Mouse (Mus musculus): ENCODE results near the gene Lsmem1.
A peak's percentile ranks its signal among the peaks of the same experiment; 100 is the strongest.

Lsmem1 gene

DNA sequence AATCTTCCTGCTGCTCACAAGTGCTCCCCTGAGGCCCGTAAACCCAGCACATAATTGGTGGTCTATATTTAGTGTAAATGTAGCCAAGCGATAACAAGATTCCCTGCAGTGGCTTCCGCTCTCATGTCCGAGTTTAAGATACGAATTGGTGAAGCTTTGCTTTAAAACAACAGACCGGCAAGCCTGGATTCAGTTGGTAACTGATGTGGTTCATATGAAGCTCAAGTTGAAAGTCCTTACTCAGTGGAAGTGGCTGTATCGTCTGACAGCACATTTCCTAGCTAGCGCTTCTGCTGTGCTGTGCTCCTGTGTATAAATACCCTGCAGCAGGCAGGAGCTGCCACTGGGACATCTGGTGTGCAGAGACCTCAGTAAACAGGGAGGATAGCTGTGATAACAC lies at the start of gene Lsmem1:
Lsmem1 (minus strand) TSS at position 189 of the 400 bp plus-strand sequence.
- DNase-seq, result no peak

DNA sequence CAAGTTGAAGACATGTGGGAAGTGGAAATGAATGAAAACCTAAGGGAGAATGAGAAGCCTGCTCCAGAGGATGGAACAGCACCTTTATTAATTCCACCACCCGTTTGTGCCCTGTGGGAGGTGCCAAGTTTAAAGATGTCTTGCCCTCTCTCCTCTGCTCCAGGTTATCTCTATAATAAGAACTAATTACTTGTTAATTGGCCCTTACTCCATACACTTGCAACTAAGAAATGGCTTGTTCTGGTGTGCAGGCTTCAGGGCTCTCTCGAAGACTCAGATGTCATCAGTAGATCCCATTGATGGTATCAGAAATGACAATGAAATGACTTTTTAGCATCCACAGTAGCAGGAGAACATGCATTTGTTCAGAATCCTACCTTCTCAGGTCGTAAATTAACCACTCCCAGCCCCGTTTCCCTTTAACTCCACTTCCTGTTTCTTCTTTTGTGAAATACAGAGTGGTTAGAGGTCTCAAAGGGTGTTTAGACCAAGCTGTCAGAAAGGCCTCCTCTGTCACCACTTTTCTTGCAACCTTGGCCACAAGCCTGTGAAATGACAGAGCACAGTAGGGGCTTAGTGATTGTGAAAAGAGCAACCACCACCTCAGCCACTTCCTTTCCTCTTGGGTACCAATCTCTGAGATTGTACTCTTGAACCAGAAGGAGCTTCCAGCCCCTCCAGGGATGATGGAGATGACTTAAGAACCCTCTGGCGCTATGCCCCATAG lies 49.3 kb upstream of the Lsmem1 start, which contains the start of gene Ifrd1:
Ifrd1 (minus strand) TSS at position 51 of the 727 bp plus-strand sequence.
- DNase-seq, result no peak

DNA sequence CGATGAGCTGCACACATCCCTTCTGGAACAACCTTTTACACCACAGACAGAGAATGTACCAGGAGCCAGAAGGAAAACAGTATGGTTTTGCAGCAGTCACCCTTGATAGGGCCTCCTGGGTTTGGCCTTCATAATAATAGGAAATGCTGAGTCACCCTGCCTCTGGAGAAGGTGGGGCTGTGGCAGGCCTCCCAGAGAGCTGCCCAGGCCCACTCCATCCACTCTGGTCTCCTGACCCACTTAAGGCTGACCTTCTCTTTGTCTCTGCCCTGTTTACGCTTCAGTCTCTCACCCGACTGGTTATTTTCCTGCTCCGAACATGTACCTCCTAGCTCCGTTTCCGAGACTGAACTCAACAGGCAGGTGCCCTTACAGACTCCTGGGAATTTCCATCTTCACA lies 48.7 kb upstream of the Lsmem1 start:
- peak; percentile 27 for DNase-seq

DNA sequence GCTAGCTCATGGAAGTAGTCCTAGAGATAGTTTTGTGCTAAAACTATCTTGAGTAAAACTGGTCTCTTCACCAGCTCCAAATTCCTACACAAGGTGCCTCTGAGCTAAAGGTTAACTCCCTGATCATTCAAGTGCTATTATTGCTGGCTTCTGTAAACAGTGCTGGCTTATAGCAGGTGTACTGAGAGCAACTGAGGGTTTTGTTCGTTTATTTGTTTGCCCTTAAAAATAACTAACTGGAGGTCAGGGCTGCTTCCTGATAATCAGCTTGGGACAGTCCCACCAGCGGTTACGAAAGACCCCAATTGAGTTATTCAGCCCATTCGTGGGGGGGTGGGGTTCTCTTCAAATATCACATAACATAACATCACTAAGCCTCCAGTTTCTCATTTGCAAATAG lies 48.1 kb upstream of the Lsmem1 start:
- DNase-seq, result no peak

DNA sequence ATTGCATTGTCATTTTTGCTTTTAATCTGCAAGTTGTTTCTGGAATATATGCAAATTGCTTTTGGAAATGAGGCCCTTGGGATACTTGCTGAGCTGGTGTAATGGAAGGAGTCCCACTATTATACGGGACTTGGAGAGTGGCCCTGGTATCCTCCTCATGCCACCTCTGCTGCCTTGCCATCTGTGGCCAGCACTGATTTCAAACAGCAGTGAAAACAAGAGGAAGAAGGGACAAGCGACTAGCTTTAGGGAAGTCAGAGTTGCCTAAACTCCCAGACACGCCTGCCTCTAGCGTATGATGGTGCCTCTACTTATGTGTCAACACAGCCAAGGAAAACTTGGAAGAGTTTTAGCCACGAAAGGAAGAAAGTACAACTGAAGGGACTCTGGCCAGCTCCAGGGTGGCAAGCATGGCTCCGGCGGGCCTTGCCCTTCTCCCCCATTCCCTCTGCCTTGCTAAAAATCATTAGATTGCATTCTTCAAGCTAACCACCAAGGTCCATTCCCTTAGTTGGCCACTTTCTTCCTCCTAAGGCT lies 46.2 kb upstream of the Lsmem1 start:
- DNase-seq, result no peak

DNA sequence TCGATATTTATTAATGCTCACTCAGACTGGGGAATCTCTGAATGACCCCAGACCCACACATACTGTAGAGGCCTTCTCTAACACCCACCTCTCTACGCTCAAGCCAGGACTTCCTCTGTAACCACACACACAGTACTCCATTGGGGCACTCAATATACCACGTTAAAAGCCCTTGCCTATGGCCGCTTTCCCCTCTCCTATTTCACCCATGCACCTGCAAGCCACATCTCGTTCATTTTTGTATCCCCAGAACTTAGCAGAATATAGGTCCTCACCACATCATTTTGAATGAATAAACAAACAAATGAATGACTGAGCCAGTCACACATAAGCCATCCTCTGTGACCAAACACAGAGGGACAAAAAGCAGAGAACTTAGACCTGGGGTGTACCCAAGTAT lies 45.6 kb upstream of the Lsmem1 start:
- no peak for DNase-seq

DNA sequence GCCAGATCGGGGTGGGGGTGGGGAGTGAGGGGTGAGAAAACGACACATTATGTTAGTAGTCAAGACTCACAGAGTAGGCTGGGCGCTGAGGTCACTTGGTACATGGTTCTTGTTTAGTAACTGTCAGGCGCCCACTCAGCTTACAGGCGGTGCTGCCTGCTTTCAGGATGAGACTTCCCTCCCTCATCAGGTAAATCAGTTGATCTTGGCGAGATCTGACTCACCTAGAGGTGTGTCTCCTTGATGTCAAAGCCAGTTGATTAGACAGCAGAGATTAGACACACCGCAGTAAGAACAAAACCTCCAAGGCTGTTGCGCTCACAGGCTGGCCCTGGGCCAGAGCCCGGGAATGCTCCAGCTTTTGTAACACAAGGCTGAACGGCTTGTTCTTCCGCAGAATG lies 44.5 kb upstream of the Lsmem1 start:
- no peak for DNase-seq

DNA sequence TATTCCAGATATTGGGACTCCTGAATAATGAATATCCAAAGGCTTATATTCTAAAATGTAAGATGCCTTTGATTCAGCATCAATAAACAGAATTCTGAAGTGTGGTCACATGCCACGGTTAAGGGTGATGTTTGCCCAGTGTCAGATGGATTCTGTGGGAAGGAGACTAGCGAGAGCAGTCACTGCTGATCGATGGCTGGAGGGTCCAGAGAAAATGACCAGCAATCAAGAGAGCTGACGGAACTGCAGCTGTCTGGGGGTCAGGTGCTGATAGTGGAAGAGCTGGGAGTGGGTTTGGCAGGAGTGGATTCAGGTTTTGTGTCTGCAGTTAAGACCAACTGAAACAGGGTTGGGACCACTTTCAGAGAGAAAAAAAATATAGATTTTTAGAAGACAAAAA lies 44.0 kb upstream of the Lsmem1 start:
- DNase-seq, result no peak

DNA sequence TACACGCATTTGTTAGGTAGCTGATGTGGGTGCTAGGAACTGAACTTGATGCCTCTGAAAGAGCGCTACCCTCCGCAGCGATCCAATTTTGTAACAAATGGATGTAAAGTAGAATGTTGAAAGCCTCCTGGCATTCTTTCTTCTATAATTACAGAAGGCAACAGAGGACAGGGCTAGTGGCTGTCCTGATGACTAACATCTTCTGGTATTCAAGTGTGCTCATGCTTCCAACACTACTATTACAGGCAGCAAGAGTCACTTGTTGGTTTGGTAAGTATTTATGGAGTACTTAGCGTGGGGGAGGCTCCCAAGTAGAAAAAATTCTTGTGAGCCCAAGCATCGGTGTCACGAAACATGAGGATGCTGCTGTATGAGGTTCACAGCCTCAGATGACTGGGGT lies 39.9 kb upstream of the Lsmem1 start:
- no peak for DNase-seq

DNA sequence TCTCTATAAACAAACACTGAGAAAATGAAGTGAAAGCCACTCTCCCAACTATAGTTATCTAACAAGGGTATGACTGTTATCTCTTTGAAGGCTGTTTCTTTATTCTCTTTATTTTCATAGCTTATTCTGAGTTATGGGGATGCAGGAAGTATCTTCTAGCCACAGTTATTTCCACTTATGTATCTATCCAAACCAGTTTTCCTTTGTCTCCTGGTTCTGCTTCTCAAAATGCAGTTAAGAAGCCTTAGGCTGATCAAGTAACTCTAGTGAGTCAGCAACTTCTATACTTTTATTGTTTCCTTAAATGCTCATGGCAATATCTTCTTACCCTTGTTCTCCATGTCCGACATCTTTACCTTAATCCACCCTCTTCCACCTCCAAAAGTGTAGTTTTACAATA lies 32.9 kb upstream of the Lsmem1 start:
- DNase-seq, result no peak

DNA sequence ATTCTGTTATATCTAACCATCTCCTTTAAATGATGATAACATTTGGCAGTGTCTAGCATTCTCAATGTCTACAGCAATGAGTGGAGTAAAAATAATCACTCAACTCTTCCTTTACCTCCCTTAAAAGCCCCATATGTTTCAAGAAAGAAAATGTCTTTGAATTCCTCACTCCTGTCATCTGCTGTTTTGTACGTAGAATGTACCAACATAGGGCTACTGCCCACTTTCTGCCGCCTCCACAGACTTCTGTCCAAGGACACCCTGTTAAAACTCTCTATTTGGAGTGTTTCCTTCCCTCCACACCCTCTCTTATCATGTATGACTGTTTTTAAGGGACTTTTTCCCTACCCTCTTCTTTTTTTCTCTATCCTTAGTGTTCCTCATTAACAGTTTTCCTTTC lies 32.3 kb upstream of the Lsmem1 start:
- DNase-seq, result no peak

DNA sequence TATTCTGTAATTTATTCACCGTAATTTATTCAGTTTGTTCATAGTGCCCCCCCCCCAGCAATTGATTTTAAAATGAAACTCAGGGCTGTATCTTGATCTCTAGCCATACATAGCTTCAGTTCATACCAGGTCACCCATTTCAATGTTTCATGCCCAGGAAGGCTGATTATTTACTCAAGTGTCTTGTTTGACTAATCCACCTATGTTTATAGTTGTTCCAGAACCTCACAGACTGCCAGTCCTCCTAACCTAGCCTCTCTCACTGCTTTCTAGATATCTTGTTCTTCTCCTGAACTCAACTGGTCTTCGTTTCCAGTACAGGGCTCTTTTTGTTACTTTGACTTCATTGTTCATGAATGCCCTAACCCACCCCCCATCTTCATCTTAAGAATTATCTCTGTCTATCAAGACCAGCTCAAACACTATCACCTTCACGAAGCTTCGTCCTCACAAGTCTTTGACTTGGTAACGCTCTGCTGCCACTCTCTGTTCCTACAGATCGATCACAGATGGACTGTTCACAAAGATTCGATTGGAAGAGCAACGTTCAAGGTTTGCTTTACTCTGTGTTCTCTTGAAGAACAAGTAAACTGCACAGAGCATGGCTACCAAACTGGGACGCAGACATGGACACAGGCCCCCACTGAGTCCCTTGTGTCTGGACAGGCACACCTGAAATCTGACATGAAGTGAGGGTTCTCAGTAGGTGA lies 25.0 kb upstream of the Lsmem1 start:
- DNase-seq, result no peak

DNA sequence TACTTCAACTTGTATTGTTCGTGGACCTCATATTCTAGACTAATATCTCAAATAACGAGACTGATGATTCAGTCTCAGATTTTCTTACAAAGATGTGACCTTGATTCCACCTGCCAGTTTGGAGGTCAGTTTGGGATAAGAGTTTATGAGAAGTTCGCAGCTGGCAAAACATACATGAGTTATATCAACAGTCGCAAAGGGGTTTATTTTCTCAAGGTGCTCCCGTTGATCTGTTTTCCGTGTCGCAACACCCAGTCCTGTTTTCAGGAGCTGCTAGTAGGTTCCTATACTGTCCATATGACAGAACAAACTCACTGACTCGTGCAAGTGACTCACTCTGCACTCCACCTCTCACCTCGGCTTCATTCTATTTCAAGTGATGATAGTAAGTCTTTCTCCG lies 24.4 kb upstream of the Lsmem1 start:
- no peak for DNase-seq

DNA sequence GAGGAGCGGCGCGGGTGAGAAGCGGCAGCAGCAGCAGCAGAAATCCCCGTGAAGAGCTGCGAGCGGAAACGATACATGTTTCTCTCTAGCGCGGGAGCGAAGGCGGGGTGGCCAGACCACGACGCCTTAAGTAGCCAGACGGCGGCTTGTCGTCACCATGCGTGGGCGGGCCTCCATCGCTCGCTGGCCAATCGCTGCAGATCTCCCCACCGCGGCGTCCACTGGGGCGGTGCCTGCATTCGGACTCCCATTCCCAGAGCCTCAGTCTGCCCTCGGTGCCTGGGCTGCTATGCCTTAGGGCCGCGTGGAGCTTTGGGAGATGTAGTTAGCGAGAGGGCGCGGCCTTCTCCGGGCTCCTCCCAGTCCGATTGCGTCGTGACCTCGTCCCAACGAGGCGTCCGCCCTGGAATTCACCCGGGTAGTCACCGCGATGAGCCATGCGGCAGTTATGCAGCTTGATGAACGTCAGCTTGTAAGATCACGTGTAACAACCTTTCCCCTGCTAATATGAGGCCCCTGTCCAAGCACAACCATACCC lies 23.9 kb upstream of the Lsmem1 start:
- DNase-seq, result peak; percentile 99

DNA sequence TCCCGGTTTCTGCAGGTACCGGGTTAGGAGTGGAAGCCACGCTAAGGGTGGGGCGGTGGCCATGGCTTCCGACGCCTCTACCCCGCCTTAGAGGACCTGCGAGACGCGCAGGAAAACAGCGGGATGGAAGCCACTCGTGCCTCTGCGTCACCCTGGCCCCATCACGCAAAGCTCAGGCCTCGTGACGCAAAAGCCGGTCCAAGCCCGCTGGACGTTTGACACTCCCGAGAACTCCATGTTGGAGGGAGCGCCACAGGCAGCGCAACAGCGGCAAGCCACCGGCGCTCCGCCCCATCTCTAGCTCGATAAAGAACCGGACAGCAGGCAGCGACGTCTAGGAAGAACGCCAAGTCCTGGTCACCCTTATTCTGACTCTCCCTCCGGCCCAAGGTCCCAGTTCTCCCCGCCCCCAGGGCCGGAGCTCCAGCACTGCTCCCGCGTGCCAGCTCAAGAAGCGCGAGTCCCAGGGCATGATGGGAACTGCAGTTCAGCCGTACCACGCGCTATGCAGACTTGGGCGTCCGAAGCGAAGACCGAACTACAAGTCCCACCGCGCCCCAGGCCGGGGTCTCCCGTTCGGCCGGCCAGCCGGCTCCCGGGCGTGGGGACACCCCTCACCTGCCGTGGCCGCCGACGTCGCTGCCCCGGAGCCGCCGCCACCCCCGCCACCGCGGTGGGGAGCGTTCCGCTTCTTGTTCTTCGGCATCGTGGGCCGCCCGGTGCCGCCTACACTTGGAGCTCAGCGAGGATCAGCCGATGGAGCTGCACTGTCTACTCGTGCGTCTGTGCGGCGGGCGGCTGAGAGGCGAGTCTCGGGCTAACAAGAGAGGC lies 23.2 kb upstream of the Lsmem1 start:
- DNase-seq, result peak; percentile 99

DNA sequence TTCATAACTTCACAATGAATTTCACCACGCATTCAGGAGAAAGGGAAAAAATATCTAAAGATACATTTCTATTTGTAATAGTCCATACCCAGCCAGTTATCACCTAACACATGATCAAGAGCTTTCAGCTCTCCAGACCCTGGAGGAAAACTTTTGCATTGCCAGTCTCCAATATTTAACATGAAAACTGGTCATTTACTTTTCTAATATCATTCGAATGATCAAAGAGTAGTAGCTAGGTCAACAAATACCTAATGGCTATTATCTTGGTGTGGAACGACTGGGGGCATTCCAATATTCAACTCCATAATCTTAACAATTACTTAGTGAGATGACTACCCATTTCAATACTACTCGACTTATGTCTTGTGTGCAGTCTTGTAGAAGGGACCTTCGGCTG lies 22.3 kb upstream of the Lsmem1 start:
- no peak for DNase-seq

DNA sequence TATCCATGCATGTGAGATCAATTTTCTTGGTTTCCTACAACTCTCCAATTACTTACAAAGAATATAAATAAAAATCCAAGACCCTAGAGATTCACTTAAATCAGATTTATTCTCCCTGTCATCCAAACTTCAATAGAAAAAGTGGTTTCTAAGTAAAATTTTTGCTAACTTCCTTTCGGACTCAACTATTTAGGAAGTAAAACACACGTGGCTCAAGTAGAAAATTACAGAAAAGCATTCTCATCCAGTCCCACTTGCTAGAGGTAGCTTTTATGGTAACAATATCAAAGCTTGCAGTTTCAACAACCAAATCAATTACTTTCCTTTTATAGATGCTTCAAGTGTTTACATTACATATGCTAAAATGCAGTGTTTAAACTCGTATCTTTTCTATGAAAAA lies 21.6 kb upstream of the Lsmem1 start:
- DNase-seq, result no peak

DNA sequence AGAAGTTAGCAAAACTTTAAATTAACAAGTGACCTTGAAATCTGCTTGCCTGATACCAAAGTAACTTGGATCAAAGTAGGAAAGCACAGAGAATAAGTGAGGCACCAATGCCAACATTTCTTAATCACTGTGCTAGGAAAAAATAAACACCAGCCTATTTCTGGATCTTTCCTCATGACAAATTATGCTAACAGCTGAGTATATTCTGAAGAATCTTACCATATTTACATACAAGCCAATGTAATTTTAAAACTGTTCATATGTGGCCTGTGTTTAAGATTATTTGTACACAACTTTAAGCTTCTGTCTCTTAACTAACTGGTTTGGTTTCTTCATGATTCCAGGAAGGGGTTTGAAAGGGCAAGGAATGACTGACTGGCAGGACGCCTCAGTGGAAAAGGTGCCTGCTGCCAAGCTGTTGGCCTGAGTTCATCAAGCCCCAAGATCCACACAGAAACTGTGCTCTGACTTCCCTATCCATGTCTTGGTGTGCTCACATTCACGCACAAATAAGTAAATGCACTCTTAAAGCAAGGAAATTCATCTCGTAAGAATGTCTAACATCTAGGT lies 20.8 kb upstream of the Lsmem1 start:
- peak; percentile 50 for DNase-seq

DNA sequence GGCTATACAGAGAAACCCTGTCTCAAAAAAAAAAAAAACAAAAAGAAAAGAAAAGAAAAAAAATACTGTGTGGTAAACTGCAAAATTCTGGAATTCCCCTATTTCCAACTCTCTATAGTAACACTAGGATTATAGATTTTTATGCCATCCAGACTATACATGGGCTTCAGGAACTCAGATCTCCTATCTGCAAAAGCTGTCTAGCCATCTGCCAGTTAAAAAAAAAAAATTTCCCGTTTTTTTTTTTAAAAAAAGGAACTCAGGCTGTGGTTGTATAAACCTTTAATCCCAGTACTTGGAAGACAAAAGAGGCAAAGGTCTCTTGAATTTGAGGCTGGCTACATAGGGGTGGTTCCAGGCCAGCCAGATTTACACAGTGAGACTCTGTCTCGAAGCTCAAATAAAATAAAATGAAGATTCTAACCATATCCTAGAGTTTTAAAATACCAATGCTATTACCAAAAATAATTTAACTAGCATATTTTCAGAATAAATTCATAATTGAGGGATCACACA lies 19.2 kb upstream of the Lsmem1 start:
- no peak for DNase-seq

DNA sequence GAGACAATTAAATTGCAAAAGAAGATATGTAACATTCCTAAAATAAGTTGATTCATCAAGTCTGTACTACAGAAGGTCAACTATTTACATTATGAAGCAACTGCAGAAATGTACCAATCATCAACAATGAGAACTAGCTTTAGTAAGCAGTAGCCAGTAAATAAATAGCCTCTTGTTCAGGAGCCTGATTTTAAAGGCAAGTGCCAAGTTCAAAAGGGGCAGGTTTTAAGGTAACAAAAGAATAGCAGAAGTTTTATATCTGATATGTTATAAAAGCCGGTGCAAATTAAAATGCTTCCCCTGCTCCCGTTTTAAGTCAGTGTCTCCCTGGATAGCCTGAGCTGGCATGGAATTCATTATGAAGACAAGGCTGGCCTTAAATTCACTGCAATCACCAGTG lies 18.5 kb upstream of the Lsmem1 start:
- DNase-seq, result no peak

DNA sequence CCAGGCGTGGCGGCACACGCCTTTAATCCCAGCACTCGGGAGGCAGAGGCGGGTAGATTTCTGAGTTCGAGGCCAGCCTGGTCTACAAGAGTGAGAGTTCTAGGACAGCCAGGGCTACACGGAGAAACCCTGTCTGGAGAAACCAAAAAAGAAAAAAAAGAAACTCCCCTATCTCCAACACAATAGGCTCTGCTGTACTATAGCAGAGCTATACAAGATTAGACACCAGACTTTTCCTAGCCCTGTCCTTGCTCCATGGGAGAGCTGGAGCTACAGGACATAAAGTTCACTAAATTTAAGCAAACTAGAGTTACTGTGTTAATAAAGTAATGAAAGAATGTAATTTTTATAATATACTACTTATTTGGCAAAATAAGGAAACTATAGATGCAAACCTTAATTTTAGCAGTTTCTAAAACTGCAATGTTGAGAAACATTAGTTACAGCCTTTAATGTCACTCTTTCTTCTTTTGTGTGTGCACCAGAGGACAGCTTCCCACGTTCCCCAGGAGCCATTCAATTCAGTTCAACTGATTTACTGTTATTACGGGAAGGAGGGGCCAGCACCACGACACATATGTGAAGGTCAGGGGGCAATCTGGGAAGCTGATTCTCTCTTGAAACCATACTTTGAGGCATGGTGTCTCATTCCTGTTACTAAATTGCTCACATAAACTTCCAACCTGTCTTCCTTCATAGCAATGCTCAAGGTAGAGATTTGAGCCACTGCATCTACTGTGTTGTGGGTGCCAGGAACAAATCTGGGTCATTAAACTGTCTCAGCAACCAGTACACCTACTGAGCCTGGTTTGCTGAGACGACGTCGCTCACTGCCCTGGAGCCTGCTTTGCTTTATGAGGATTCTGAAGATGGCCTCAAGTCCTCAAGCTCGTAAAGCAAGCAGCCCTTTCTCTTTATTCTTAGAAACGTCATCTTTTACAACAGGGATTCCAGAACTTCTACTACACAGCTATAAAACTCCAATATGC lies 15.9 kb upstream of the Lsmem1 start:
- no peak for DNase-seq
